Mouse (Mus musculus) kidney, adult 9 months (tissue): ENCODE data around the gene Npcd.

ENCODE experiments used
- DNase-seq: peaks from one replicate; pipeline ENCODE4 v3.0.0; 2022

Gene Npcd

DNA sequence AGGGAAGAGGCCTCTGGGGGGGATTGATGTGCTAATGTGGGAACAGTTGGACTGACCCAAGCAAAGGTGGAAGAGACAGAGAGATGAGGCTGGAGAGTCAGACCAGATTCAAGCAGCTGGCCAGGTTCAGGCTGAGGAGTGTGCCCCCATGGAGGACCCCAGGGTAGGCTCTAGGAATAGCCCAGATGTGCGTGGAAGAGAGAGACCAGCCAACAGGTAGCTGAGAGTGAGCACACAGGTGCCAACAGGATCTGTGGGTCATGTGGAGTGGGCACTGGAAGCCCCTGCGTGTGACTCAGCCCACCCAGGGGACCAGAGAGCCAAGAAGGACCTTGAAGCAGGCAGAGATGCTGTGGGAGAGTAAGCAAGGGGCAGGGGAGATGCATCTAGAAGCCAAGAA, 32.4 kb downstream of the Npcd start:
- no peak for DNase-seq

DNA sequence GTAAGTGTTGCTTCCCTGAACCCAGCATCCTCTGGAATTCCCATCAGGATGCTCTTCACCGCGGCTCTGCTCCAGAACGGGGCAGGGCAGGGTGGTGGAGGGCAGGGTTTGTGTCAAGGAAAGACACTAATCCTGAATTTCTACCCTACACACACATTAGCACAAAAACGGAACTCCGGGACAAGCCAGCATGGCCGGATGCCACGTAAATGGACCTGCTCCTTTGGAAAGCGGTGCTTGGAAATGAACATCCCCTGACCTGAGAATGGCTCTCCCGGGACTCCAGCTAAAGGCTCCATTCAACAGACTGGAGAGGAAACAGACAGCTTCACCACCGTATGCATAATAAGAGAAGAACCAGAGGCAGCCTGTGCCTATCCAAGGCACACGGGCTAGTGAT, 33.3 kb downstream of the Npcd start:
- DNase-seq, result no peak

- DNase-seq, result no peak
Observed at GRCm38 (mm10) chr15:79798591-79798990, 35.4 kb downstream of the Npcd start.

- DNase-seq, result no peak
Observed at GRCm38 (mm10) chr15:79797680-79798079, 36.4 kb downstream of the Npcd start.

DNA sequence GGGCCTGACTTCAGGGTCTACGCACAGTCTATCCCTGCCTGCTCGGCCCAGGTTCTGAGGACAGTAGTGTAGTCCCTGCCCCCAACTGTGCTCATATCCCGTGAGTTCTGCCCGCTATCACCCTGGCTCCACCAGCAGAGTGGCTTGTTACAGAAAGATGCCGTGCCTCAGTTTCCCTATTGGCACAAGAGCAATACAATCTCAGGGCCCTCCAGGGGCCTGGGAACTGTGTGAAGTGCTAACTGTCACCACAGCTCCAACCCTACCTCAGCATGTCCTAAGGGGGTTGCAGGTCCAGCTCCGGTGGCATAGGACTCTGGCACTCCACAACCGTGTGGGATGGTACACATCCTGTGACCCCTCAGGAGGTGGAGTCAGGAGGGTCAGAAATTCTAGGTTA, 36.9 kb downstream of the Npcd start:
- DNase-seq, result no peak

DNA sequence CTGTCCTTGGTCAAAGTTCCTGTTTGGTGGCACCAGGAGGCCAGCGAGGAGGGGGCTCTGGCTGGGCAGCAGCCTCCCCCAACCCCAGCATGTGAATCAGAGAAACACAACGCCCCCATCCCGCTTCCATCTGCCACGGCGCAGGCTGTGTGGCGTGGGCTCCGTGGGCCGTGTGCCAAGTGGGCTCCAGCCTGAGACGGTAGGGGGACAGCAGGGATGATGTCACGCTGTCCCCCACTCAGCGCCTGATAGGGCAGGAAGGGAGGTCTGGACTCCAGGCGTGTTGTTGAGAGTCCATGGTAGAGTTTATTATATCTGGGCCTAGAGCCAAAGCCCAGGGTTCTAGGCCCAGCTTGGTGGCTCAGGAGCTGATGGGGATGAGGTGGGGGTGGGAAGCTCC, 37.8 kb downstream of the Npcd start:
- DNase-seq, result no peak

DNA sequence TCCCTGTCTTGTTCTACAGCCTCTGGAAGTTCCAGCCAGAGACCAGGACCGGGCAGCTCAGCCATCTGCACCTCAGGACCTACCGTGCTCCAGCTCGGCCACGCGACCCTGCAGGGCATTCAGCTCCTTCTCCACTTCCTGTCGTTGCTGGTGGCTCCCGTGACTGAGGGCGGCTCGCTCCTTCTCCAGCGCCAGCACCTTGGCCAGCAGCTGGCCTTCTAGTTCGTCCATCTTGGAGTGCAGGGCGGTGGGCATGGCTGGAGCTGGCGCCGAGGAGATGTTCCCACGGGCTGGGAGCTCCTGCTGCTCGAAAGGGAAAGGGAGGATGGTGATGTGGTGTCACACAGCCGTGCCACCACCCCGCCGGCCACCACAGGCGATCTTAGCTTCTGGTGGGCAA, 39.9 kb downstream of the Npcd start:
- DNase-seq, result no peak

DNA sequence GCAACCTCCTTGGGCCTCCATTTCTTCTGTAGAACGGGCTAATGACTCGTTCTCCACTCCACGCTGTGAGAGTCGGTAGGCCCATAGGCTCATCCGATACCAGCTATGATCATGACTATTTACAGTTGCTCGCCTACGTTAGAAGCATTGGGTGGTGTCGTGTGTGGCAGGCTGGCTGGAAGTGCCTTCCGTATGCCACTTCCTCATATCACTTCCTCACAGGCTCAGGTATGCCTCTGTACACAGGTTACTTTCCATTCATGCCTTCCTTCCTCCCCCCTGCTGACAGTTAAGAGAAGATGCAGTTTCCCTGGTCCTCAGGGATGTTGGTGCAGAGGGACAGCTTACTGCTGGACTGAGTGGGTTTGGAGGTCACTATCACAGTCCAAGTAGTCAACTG, 41.0 kb downstream of the Npcd start:
- no peak for DNase-seq

DNA sequence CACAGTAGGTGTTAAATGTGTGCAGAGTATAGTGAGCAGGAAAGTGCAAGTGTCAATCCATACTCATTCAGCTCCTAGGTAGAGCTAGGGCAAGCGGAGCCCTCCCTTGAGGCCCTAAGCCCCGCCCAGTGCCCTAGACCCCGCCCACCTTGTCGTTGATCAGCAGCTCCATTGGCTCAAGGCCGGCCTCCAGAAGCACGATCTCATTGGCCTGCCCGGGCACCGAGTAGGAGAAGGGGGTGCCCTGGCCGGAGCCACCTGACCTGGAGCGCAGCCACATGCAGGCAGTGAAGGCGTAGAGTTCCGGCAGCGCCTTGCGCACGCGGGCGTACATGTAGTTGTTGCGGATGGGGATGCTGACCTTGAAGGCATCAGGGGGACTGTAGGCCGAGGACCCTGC, 41.6 kb downstream of the Npcd start:
- no peak for DNase-seq

GRCm38 (mm10) chr15:79791502-79791901, 42.5 kb downstream of the Npcd start:
- DNase-seq, result peak; percentile 51

GRCm38 (mm10) chr15:79790905-79791304, 43.1 kb downstream of the Npcd start:
- no peak for DNase-seq

- DNase-seq, result no peak
Observed at GRCm38 (mm10) chr15:79790111-79790510, 43.9 kb downstream of the Npcd start.

DNA sequence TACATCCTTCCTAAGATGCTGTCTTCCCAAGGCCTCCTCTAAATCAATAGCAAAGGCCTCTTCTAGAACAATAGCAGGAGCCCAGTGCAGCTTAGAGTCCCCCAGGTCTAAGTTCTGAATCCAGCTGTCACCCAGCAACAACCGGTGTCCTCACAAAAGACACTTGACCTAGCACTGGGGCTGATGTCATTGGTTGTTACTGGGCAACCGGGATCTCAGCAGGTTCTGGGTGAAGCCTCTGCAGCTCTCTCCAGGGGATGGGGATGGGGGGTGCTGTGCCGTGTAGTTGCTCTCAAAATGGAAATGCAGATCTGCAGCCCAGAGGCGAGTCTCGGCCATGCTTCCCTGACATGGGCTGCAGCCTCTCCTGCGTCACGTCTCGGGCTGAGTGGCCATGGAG, 46.2 kb downstream of the Npcd start:
- DNase-seq, result no peak

DNA sequence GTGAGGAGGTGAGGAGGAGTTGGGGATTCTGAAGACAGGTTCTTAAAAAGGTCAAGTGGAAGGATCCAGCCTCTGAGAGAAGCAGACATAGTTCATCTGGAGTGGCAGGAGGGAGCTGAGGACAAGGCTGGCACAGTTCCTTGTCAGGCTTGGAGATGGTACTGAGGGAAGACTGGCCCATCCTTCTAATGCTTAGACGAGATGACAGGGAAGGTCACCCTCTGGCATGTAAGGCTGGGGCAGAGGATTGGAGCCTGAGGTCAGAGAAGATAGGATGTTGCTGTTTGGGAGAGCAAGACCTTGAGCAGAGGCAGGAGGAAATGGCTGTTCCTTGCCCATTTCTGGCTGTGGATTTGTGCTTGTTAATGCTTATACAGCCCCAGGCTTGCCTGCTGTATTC, 49.0 kb downstream of the Npcd start:
- no peak for DNase-seq

- DNase-seq, result no peak
Observed at GRCm38 (mm10) chr15:79777749-79778148, 56.3 kb downstream of the Npcd start, which contains the start of gene Dnal4. Gene Dnal4 (minus strand): TSS chr15:79777849.

GRCm38 (mm10) chr15:79775662-79776061, 58.4 kb downstream of the Npcd start:
- no peak for DNase-seq

DNA sequence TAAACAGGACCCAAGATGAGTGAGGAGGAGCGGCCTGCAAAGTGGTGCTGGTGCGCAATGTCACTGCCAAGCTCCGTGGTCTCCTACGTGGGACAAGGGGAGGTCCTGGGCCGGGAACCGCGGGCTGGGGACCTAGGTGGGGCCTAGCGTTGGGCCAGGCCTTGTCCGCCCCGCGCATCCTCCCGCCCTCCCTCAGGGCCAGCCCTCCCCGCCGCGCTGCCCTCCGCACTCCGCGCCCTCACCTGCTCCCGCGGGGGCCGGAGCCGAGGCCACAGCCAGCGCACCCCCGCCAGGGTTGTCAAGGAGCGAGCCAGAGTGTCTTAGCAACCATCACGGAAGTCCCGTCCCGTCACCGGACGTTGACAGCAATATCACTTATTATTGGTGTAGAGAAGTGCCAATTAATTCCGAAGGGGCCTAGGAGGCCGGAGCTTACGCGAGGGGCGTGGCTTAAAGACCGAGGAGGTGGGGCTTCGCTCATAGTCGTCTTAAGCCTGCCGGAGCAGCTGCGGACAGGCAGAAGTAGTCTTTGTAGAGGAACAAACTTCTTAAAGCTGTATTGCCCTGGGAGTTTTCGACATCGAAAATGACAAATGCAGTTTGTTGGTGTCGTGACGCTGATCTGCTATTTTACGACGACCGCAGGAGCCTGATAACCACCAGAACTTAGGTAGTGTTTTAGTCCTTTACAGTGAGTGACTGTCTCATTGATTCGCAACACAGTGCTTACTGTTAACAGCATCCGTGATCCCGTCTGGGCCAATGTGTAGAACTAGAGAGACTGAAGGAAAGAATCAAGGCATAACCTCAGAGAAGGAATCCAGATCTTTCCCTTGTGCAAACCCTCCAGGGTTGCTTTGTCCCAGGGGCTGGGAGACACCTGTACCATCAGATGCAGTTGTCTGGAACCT, 59.7 kb downstream of the Npcd start:
- DNase-seq, result peak; percentile 98

DNA sequence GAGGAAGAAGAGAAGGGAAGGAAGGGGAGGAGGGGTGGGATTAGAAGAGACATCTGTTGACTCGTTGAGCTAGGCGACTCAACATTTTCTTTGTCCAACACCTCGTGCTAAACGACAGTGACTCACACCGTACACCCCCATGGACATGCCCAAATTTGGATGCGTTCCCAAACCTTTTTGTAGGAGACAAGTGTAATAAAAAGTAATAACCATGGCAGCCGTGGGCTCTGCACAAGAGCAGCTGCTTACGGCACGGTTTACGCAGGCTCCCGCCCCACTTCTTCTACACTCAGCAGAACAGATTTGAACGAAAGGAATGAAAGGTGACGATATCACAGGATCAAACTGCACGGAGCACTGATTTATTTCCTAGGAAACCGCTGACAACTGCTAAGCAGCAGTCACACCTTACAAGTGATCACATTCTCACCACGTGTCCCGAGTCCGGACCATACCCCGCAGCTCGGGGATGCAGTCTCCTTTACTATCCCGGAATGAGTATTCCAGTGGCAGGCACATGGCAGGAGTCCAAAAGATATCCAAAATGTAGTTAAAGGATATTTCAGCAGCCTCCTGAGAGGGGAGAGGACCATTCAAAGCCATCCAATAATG, 63.3 kb downstream of the Npcd start:
- no peak for DNase-seq

DNA sequence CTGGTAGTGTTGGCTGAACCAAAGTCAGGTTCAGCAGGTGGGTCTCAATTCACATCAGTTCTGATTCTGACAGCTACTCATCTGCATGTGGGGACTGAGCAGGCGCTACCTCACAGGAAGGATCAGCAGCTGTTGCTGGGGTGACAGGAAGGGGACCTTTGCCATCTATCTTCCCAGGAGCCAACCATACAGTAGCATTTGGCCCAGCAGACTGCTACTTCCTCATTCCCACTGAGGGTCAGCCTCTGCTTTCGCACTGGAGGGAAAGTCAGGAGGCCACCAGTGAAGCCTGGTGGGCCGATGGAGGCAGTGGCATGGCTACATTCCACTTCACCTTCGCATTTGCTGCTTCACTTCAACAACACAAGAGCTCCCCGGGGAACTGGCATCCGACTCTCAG, 65.7 kb downstream of the Npcd start:
- DNase-seq, result no peak

DNA sequence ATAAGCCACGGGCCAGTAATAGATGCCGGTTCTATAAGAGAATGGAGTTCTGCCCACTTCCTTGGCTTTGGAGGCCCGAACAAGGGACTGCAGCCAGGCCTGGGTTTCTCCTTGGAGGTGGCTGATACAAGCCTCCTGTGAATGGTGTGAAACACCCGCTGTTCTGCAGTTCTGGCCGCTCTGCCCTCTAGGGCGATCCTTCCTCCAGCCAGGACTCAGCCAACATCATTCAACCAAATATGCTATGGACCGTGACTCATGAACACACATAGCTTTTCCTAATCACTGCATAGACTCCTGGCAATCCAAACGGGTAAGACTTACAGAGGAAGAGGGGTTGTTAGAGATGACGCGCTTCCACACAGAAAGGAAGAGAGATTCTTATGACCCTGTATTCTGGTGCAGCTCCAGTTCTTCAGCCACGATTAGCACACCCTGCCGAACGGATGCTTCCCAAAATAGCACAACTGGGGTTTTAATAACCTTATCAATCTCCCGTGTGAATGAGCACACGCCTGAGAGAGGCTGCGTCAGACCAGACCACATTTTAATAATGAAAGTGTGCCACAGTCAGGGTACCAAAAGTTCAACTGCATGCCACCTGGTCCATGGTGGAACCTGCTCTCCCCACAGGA, 66.6 kb downstream of the Npcd start:
- DNase-seq, result no peak

DNA sequence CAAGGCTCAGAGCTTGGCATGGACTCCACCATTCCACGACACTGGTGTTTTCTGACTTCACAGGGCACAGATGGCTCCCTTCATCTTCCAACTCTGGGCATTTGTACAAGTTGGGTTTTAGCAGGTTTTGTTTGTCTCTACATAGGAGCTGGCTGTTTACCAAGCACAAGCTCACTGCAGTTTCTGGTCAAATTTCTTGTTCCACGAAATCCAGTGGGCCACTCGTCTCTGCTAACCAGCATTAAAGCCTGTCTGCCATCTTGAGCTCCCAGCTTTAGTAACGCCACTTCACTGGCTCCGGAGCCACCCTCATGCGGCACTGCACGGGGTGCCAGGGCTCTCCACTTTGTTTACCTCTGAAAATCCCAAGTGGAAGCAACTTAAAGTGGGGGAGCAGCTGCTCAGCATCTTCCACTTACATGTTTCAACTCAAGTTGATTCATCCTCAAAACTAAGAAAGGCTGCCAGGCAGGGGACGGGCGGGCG, 67.4 kb downstream of the Npcd start:
- no peak for DNase-seq

GRCm38 (mm10) chr15:79766168-79766567, 67.9 kb downstream of the Npcd start:
- DNase-seq, result no peak

DNA sequence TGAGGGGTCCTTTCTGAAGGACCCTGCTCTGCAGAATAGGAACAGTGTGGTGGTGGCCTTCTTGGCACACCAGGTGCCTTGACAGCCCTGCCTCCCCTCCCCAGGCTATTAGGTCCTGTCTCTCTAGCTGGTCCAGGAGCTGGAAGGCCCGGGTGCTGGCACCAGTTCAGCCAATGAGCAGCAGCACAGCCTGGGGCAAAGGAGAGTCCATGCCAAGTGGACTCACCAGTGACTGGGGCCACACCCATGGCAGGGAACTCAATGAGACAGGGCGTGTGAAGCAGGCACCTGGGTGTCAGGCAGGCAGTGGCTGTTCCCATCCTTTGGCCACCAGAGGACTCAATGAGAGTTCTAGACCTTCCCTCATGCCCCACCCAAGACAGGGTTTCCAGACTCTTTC, 68.7 kb downstream of the Npcd start:
- DNase-seq, result peak; percentile 84
